Mouse (Mus musculus) inflammation-experienced regulatory T-cells, adult 16 weeks (primary cell): ENCODE data around the gene Gm9376. TPM values are rescaled to one million over a fixed set of nuclear protein-coding genes. Genes with fewer than 3 reads are reported as not detected.

Experiments used
- polyA plus RNA-seq: library from polyadenylated mRNA; unstranded; fragments of 100-300 nt; shearing (Covaris generic); gene quantifications from one replicate; pipeline ENCODE4 v1.2.1, GENCODE M21; 2017

Gm9376 gene
- polyA plus RNA-seq = not detected

DNA sequence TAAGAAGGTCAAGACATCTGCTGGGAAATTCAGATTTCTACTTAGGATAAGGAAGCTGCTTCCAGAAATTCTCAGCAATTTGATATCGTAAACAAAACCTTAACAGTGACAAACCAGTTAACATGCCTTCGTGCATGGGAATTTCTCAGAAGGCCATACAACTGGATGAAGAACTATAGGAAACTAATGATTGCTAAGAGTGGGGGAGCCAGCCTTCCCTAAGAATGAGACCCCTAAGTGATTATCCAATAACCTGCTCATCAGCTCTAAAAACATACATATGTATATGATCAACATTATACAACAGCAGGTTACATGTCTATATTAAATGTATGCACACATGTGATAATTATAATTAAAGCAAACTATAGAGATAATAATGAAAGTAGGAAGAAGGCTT lies at the start of gene Gm9376:
TSS of gene Gm9376 (plus strand) at position 301 of the 400 bp plus-strand sequence.

DNA sequence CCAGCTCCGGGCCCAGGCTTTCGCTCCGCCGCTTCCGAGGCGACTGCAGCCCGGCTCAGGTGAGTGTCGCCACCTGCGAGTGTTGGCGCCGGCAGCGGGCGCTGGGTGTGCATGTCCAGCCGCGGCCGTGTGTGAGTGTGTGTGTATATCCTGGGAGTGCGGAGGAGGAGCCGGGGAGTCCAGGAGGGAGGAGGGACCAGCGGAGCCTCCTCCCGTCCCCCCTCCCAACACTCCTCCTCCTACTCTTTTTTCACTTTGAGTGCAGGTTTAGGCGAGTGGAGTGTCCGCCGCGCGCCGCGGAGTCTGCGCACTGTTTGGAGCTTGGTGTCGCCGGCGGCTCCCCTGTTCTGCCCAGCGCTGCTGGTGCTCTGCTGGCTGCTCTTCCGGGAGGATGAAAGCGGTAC lies 29.9 kb upstream of the Gm9376 start, which contains the start of gene Sox21:
TSS of gene Sox21 (minus strand) at position 145 of the 404 bp plus-strand sequence.

Other genes starting within 250 kb of the Gm9376 start
- gene Dct, start 214.7 kb upstream of the Gm9376 start, polyA plus RNA-seq = 0.11 TPM
- gene Tgds, start 134.2 kb upstream of the Gm9376 start, polyA plus RNA-seq = 29.0 TPM
- 7.1 TPM for gene Gpr180, start 129.8 kb upstream of the Gm9376 start, polyA plus RNA-seq
- gene Sox21, start 29.9 kb upstream of the Gm9376 start, polyA plus RNA-seq = not detected